Mouse (Mus musculus) bone marrow, adult 2 months (tissue): Measurements from ENCODE around the gene Gm20431.

Experiments used
- CTCF ChIP-seq: fragments of 200-500 bp; IDR thresholded peaks from 2 replicates; pipeline ENCODE4 v1.5.1; 2011; ENCODE audit warnings: low read length, control low read depth; ENCODE audit not compliant: control insufficient read depth, insufficient read depth
- POLR2A ChIP-seq: fragments of 200-500 bp; IDR thresholded peaks from 2 replicates; pipeline ENCODE4 v1.6.1; 2011; ENCODE audit warnings: low read depth, mild to moderate bottlenecking, control low read depth, low read length, borderline replicate concordance; ENCODE audit not compliant: control insufficient read depth

- TF ChIP-seq CTCF, result peak; percentile 28; the same call in 1 of the 2 replicates
- TF ChIP-seq POLR2A, result no peak
Observed at GRCm38 (mm10) chr2:167602978-167603377, 58.3 kb downstream of the Gm20431 start.
